Mouse (Mus musculus) heart, embryonic 14.5 days (tissue): ENCODE data around the gene Ergic1. TPM values are rescaled to one million over a fixed set of nuclear protein-coding genes. Genes with fewer than 3 reads are reported as not detected.

Source experiments
- ATAC-seq: fragments of 200-750 bp; cut with Nextera tagmentation; 2 replicates; pipeline ENCODE4 v1.8.0; 2017; ENCODE audit warnings: low read depth, moderate TSS enrichment; ENCODE audit not compliant: insufficient number of reproducible peaks, insufficient read depth, low FRiP score
- H3K27ac ChIP-seq, 2 experiments: fragments of 200-500 bp in 1 of 2; fragments of 300-500 bp in 1 of 2; sonication (generic) in 1 of 2; replicated peaks in 1 of 2; 2 replicates each; pipeline ENCODE4 v1.5.1; 2012 to 2014; ENCODE audit warnings: low read depth in 2 of 2, low read length in 2 of 2, control low read depth in 1 of 2, mild to moderate bottlenecking in 1 of 2, mixed read lengths in 1 of 2; ENCODE audit not compliant: control insufficient read depth in 1 of 2, insufficient read depth in 1 of 2
- H3K27me3 ChIP-seq: fragments of 300-500 bp; sonication (generic); 2 replicates; pipeline ENCODE4 v1.6.1; 2014; ENCODE audit warnings: mild to moderate bottlenecking, low read length, control low read depth; ENCODE audit not compliant: control insufficient read depth, insufficient read depth
- H3K36me3 ChIP-seq: fragments of 300-500 bp; sonication (generic); 2 replicates; pipeline ENCODE4 v1.6.1; 2014; ENCODE audit warnings: mild to moderate bottlenecking, control low read depth, low read length, mixed read lengths; ENCODE audit not compliant: control insufficient read depth, insufficient read depth
- H3K4me1 ChIP-seq, 2 experiments: fragments of 200-500 bp in 1 of 2; fragments of 300-500 bp in 1 of 2; sonication (generic) in 1 of 2; 2 replicates each; pipeline ENCODE4 v1.6.1; 2012 to 2014; ENCODE audit warnings: low read length in 2 of 2, control low read depth in 1 of 2, mixed read lengths in 1 of 2; ENCODE audit not compliant: control insufficient read depth in 2 of 2, insufficient read depth in 2 of 2
- H3K4me2 ChIP-seq: fragments of 300-500 bp; sonication (generic); 2 replicates; pipeline ENCODE4 v1.6.1; 2014; ENCODE audit warnings: mild to moderate bottlenecking, low read length
- H3K4me3 ChIP-seq, 2 experiments: fragments of 200-500 bp in 1 of 2; fragments of 300-500 bp in 1 of 2; sonication (generic) in 1 of 2; 2 replicates each; pipeline ENCODE4 v1.5.1; 2012 to 2014; ENCODE audit warnings: low read length in 2 of 2, mild to moderate bottlenecking in 2 of 2, control low read depth in 1 of 2, low read depth in 1 of 2, moderate library complexity in 1 of 2; ENCODE audit not compliant: control insufficient read depth in 1 of 2, insufficient read depth in 1 of 2
- H3K9ac ChIP-seq: fragments of 300-500 bp; sonication (generic); 2 replicates; pipeline ENCODE4 v1.6.1; 2014; ENCODE audit warnings: mild to moderate bottlenecking, low read length
- H3K9me3 ChIP-seq: fragments of 300-500 bp; sonication (generic); 2 replicates; pipeline ENCODE4 v1.6.1; 2016; ENCODE audit warnings: low read length, control low read depth; ENCODE audit not compliant: control insufficient read depth
- WGBS: fragments of 180-500 bp; shearing (Covaris S2); extraction: QIAGEN DNeasy Blood & Tissue Kit; methylation state at CpG from one replicate; pipeline ENCODE4 v1.1.7; 2014; 5-methylcytosine and 5-hydroxymethylcytosine counted together
- polyA plus RNA-seq: library from polyadenylated mRNA; unstranded; fragments of >200 nt; fragmentation: Nextera tagmentation; extraction: Ambion mirVana; gene quantifications from 2 replicates; pipeline ENCODE4 v1.2.1, GENCODE M21; 2014

The Ergic1 gene
- polyA plus RNA-seq, 1 experiment from 2014 or later: 121 TPM

- Histone ChIP-seq H3K36me3 (peaks cover 61% of the 10 kb centered on the region), H3K9ac (no peak overlapping the region; the same call in 1 of the 2 replicates), H3K9me3 (0 out of 2 replicates have a peak, but pooled peaks cover 3% of the 10 kb centered on the region), H3K4me1 (peaks cover 18 to 29% of the 10 kb centered on the region in 2 experiments), H3K4me2 (no peak overlapping the region), H3K4me3 (no peak overlapping the region), H3K27me3 (no peaks in the 10 kb centered on the region), H3K27ac (0 out of 4 replicates have a peak overlapping the region, but pooled peaks of 1 of the 2 experiments have one; percentile 30)
- WGBS: 50% methylated on average over 11 of the region's 11 CpGs
- 0 out of 2 replicates have a peak, but pooled peaks have one; percentile 10 for ATAC-seq
Measured at GRCm38 (mm10) chr17:26570651-26571118, 9.4 kb downstream of the Ergic1 start.

GRCm38 (mm10) chr17:26571377-26571776 is 10.1 kb downstream of the Ergic1 start:
- H3K4me2 ChIP-seq: no peak overlapping the region
- 60% methylated on average over 3 of the region's 3 CpGs for WGBS
- H3K4me1 ChIP-seq: peaks cover 24 to 36% of the 10 kb centered on the region in 2 experiments
- no peak overlapping the region for H3K9ac ChIP-seq
- H3K27ac ChIP-seq: no peak overlapping the region
- no peak for ATAC-seq
- no peaks in the 10 kb centered on the region for H3K27me3 ChIP-seq
- H3K4me3 ChIP-seq: no peak overlapping the region
- peaks cover 59% of the 10 kb centered on the region for H3K36me3 ChIP-seq
- H3K9me3 ChIP-seq: no peaks in the 10 kb centered on the region

GRCm38 (mm10) chr17:26572265-26572664 is 11.0 kb downstream of the Ergic1 start:
- Histone ChIP-seq H3K36me3 (peaks cover 53% of the 10 kb centered on the region), H3K9me3 (no peaks in the 10 kb centered on the region), H3K27ac (no peak overlapping the region), H3K4me1 (peaks cover 33 to 45% of the 10 kb centered on the region in 2 experiments), H3K4me2 (no peak overlapping the region), H3K4me3 (no peak overlapping the region), H3K9ac (no peak overlapping the region), H3K27me3 (no peaks in the 10 kb centered on the region)
- no peak for ATAC-seq
- WGBS: 90% methylated on average over 11 of the region's 11 CpGs

GRCm38 (mm10) chr17:26574118-26574517 is 12.8 kb downstream of the Ergic1 start:
- peak overlapping the region; percentile 36 to 48; a peak in 2 of 4 replicates for H3K27ac ChIP-seq
- H3K27me3 ChIP-seq: no peaks in the 10 kb centered on the region
- WGBS: 50% methylated on average over 11 of the region's 11 CpGs
- peaks cover 36% of the 10 kb centered on the region for H3K36me3 ChIP-seq
- 0 out of 2 replicates have a peak overlapping the region, but pooled peaks have one; percentile 16 for H3K9ac ChIP-seq
- H3K4me2 ChIP-seq: no peak overlapping the region
- peaks cover 46 to 63% of the 10 kb centered on the region in 2 experiments for H3K4me1 ChIP-seq
- ATAC-seq: no peak
- no peak overlapping the region for H3K4me3 ChIP-seq
- no peaks in the 10 kb centered on the region for H3K9me3 ChIP-seq

GRCm38 (mm10) chr17:26574701-26575100 is 13.4 kb downstream of the Ergic1 start:
- 72% methylated on average over 5 of the region's 5 CpGs for WGBS
- Histone ChIP-seq H3K27ac (no peak overlapping the region), H3K36me3 (peaks cover 30% of the 10 kb centered on the region)

GRCm38 (mm10) chr17:26575786-26576690 is 14.7 kb downstream of the Ergic1 start:
- Histone ChIP-seq H3K27ac (peak overlapping the region in 1 of 2 experiments; percentile 68; a peak in 1 of 4 replicates), H3K4me3 (no peak overlapping the region), H3K36me3 (peaks cover 23% of the 10 kb centered on the region), H3K4me2 (no peak overlapping the region), H3K4me1 (peaks cover 51 to 71% of the 10 kb centered on the region in 2 experiments), H3K9ac (peak overlapping the region; percentile 44), H3K27me3 (no peaks in the 10 kb centered on the region), H3K9me3 (no peaks in the 10 kb centered on the region)
- WGBS: 73% methylated on average over 12 of the region's 12 CpGs
- ATAC-seq: no peak

More at GRCm38 (mm10) chr17:26574701-26575100, 13.4 kb downstream of the Ergic1 start:
- Histone ChIP-seq H3K4me3 (no peak overlapping the region), H3K27me3 (no peaks in the 10 kb centered on the region), H3K4me1 (peaks cover 52 to 69% of the 10 kb centered on the region in 2 experiments), H3K9ac (no peak overlapping the region), H3K9me3 (no peaks in the 10 kb centered on the region), H3K4me2 (no peak overlapping the region)
- no peak for ATAC-seq

GRCm38 (mm10) chr17:26576833-26577232 is 15.5 kb downstream of the Ergic1 start:
- Histone ChIP-seq H3K27ac (peak overlapping the region; percentile 14 to 68; a peak in 2 of 4 replicates), H3K9me3 (no peaks in the 10 kb centered on the region), H3K4me2 (no peak overlapping the region), H3K36me3 (peaks cover 28% of the 10 kb centered on the region), H3K27me3 (no peaks in the 10 kb centered on the region), H3K4me3 (no peak overlapping the region), H3K9ac (peak overlapping the region; percentile 35), H3K4me1 (peaks cover 47 to 69% of the 10 kb centered on the region in 2 experiments)
- no peak for ATAC-seq
- 43% methylated on average over 7 of the region's 7 CpGs for WGBS
